Mouse (Mus musculus) heart, postnatal 0 days (tissue): ENCODE data around the gene Secisbp2. TPM values are rescaled to one million over a fixed set of nuclear protein-coding genes. Genes with fewer than 3 reads are reported as not detected.
A peak's percentile ranks its signal among the peaks of the same experiment; 100 is the strongest.

ENCODE experiments used
- ATAC-seq: fragments of 200-750 bp; cut with Nextera tagmentation; 2 replicates; pipeline ENCODE4 v1.8.0; 2017; ENCODE audit warnings: low read depth, moderate number of reproducible peaks, moderate library complexity; ENCODE audit not compliant: insufficient read depth
- DNase-seq: peaks from one replicate; pipeline ENCODE4 v3.0.0-alpha.2; 2016; ENCODE audit warnings: low spot score
- H3K27ac ChIP-seq: fragments of 300-500 bp; sonication (generic); 2 replicates; pipeline ENCODE4 v1.5.1; 2014; ENCODE audit warnings: low read depth, mild to moderate bottlenecking
- H3K27me3 ChIP-seq: fragments of 300-500 bp; sonication (generic); 2 replicates; pipeline ENCODE4 v1.6.1; 2014; ENCODE audit warnings: low read length, mixed read lengths; ENCODE audit not compliant: control insufficient read depth, insufficient read depth
- H3K36me3 ChIP-seq: fragments of 300-500 bp; sonication (generic); replicated peaks from 2 replicates; pipeline ENCODE4 v1.6.1; 2014; ENCODE audit warnings: low read length, mixed read lengths; ENCODE audit not compliant: control insufficient read depth, insufficient read depth
- H3K4me1 ChIP-seq: fragments of 300-500 bp; sonication (generic); 2 replicates; pipeline ENCODE4 v1.6.1; 2014; ENCODE audit warnings: antibody characterized with exemption; ENCODE audit not compliant: control insufficient read depth, insufficient read depth
- H3K4me2 ChIP-seq: fragments of 300-500 bp; sonication (generic); 2 replicates; pipeline ENCODE4 v1.6.1; 2014; ENCODE audit warnings: low read depth, mild to moderate bottlenecking, low read length, moderate library complexity
- H3K4me3 ChIP-seq: fragments of 300-500 bp; sonication (generic); 2 replicates; pipeline ENCODE4 v1.5.1; 2014; ENCODE audit warnings: low read depth, low read length
- H3K9ac ChIP-seq: fragments of 300-500 bp; sonication (generic); replicated peaks from 2 replicates; pipeline ENCODE4 v1.6.1; 2014; ENCODE audit warnings: low read depth, low read length, mixed read lengths
- H3K9me3 ChIP-seq: fragments of 300-500 bp; sonication (generic); replicated peaks from 2 replicates; pipeline ENCODE4 v1.6.1; 2016; ENCODE audit warnings: low read length; ENCODE audit not compliant: control insufficient read depth
- CTCF ChIP-seq: IDR thresholded peaks from 2 replicates; pipeline ENCODE4 v1.5.1; 2016; ENCODE audit warnings: antibody characterized with exemption, control low read depth, low read depth
- EP300 ChIP-seq: IDR thresholded peaks from 2 replicates; pipeline ENCODE4 v1.6.1; 2016; ENCODE audit warnings: antibody characterized with exemption, low read depth
- WGBS: fragments of 180-500 bp; shearing (Covaris S2); extraction: QIAGEN DNeasy Blood & Tissue Kit; methylation state at CpG from one replicate; pipeline ENCODE4 v1.1.7; 2014; 5-methylcytosine and 5-hydroxymethylcytosine counted together
- polyA plus RNA-seq: library from polyadenylated mRNA; unstranded; fragments of >200 nt; fragmentation: Nextera tagmentation; extraction: Ambion mirVana; gene quantifications from 2 replicates; pipeline ENCODE4 v1.2.1, GENCODE M21; 2015
- total RNA-seq: library from RNA; depleted of rRNA; stranded (reverse); fragments of >200 nt; gene quantifications from 2 replicates; pipeline ENCODE4 v1.2.3, GENCODE M21; 2014; ENCODE audit warnings: low replicate concordance

Gene Secisbp2
- total and polyA plus RNA-seq, 2 experiments from 2014 or later, result 27.7 to 29.8 TPM

- Histone ChIP-seq H3K4me1 (0 out of 2 replicates have a peak, but pooled peaks cover 4% of the 10 kb centered on the region), H3K9ac (no peak overlapping the region), H3K27me3 (no peaks in the 10 kb centered on the region), H3K4me3 (no peak overlapping the region), H3K27ac (no peak overlapping the region), H3K9me3 (no peaks in the 10 kb centered on the region), H3K36me3 (peaks cover 71% of the 10 kb centered on the region), H3K4me2 (no peak overlapping the region)
- TF ChIP-seq CTCF (no peak), EP300 (no peak)
- ATAC-seq (no peak), DNase-seq (no peak)
- WGBS, result 90% methylated on average over 5 of the region's 5 CpGs
Measured at GRCm38 (mm10) chr13:51686966-51687365, 35.5 kb downstream of the Secisbp2 start.

- Histone ChIP-seq H3K4me3 (no peak overlapping the region), H3K4me2 (no peak overlapping the region), H3K27ac (no peak overlapping the region), H3K4me1 (0 out of 2 replicates have a peak, but pooled peaks cover 4% of the 10 kb centered on the region), H3K9me3 (no peaks in the 10 kb centered on the region), H3K36me3 (peaks cover 53% of the 10 kb centered on the region), H3K27me3 (no peaks in the 10 kb centered on the region), H3K9ac (no peak overlapping the region)
- DNase-seq (no peak), ATAC-seq (no peak)
- TF ChIP-seq EP300 (no peak), CTCF (no peak)
- WGBS, result 30% methylated on average over 3 of the region's 3 CpGs
Measured at GRCm38 (mm10) chr13:51688688-51689087, 37.2 kb downstream of the Secisbp2 start.

DNA sequence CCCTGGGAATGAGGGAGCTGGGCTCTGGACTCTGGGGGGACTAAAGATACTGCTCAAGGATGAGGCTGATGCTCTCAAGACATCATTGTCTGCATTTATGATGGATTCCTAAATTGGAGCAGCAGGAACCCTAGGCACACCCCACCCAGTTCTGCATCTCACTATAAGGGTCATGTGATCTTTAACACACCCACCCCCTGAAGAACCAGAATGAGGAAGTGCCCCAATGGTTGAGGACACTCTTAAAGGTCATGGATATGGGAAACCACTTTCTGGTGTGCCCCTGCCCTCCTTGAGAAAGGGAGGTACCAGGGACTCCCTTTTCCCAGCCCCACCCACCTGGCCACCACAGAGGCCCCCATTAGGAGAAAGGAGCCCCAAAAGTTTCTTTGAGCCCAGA, 45.0 kb downstream of the Secisbp2 start:
- 0 out of 2 replicates have a peak, but pooled peaks cover 4% of the 10 kb centered on the region for H3K36me3 ChIP-seq
- ATAC-seq (no peak), DNase-seq (no peak)
- H3K9ac ChIP-seq, result no peak overlapping the region
- H3K9me3 ChIP-seq, result no peaks in the 10 kb centered on the region
- H3K27ac ChIP-seq, result no peak overlapping the region
- H3K27me3 ChIP-seq, result no peaks in the 10 kb centered on the region
- H3K4me3 ChIP-seq, result no peak overlapping the region
- H3K4me2 ChIP-seq, result no peak overlapping the region
- TF ChIP-seq CTCF (no peak), EP300 (no peak)
- H3K4me1 ChIP-seq, result peaks cover 13% of the 10 kb centered on the region

DNA sequence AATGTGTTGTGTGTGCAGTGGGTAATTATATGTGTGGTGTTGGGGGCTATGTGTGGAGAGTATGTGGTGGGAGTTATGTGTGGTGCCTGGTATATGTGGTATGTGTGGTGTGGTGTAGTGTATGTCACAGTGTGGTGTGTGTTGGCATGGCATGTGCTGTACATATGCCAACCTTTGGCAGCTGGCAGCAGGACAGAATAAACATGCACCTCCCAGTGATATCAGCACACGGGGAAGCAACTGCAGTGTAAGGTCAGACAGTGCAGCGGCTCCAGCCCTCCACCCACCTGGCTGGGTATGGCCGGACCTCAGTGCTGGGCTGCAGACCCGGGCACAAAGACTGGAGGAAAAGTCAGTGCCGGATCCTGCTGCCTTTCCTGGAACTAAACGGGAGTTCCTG, 46.0 kb downstream of the Secisbp2 start:
- H3K4me1 ChIP-seq, result peaks cover 13% of the 10 kb centered on the region
- TF ChIP-seq CTCF (no peak), EP300 (no peak)
- ATAC-seq, result 0 out of 2 replicates have a peak, but pooled peaks have one; percentile 63
- no peaks in the 10 kb centered on the region for H3K27me3 ChIP-seq
- H3K9ac ChIP-seq, result no peak overlapping the region
- peak overlapping the region; percentile 58; the same call in 1 of the 2 replicates for H3K27ac ChIP-seq
- WGBS, result 38% methylated on average over 6 of the region's 6 CpGs
- DNase-seq, result no peak
- H3K9me3 ChIP-seq, result no peaks in the 10 kb centered on the region
- H3K4me2 ChIP-seq, result no peak overlapping the region
- 0 out of 2 replicates have a peak, but pooled peaks cover 8% of the 10 kb centered on the region for H3K36me3 ChIP-seq
- H3K4me3 ChIP-seq, result no peak overlapping the region

DNA sequence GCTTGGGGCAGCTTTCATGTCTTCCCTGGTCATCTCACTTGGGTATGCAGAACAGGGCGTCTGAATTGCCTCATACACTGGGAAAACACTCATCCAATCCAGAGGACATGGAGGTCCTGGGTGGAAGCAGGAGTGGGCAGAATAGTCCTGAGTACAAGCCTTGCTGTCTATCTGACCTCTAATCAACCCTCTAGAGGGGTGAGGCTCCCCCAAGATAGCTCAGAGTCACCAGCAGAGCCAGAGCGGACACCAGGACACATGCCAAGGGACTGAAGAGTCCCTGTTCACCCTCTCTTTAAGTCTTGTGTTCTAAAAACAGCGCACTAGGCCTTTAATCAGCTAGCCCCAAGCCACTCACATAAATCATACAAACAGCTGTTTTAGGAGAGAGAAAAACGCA, 46.4 kb downstream of the Secisbp2 start:
- Histone ChIP-seq H3K27me3 (no peaks in the 10 kb centered on the region), H3K9ac (no peak overlapping the region), H3K4me3 (no peak overlapping the region), H3K4me2 (no peak overlapping the region), H3K27ac (peak overlapping the region; percentile 58; the same call in 1 of the 2 replicates), H3K9me3 (no peaks in the 10 kb centered on the region), H3K4me1 (peaks cover 13% of the 10 kb centered on the region), H3K36me3 (0 out of 2 replicates have a peak, but pooled peaks cover 12% of the 10 kb centered on the region)
- no peak for TF ChIP-seq CTCF
- no peak for TF ChIP-seq EP300
- ATAC-seq, result 0 out of 2 replicates have a peak, but pooled peaks have one; percentile 27
- no peak for DNase-seq
- WGBS, result 38% methylated on average over 4 of the region's 4 CpGs

GRCm38 (mm10) chr13:51698318-51698717, 46.8 kb downstream of the Secisbp2 start:
- H3K27me3 ChIP-seq, result no peaks in the 10 kb centered on the region
- ATAC-seq (no peak), DNase-seq (no peak)
- no peaks in the 10 kb centered on the region for H3K9me3 ChIP-seq
- H3K4me1 ChIP-seq, result peaks cover 13% of the 10 kb centered on the region
- no peak for TF ChIP-seq EP300
- TF ChIP-seq CTCF, result no peak
- no peak overlapping the region for H3K9ac ChIP-seq
- H3K36me3 ChIP-seq, result 0 out of 2 replicates have a peak, but pooled peaks cover 16% of the 10 kb centered on the region
- H3K4me2 ChIP-seq, result no peak overlapping the region
- WGBS, result 40% methylated on average over 3 of the region's 3 CpGs
- H3K27ac ChIP-seq, result peak overlapping the region; percentile 58; the same call in 1 of the 2 replicates
- no peak overlapping the region for H3K4me3 ChIP-seq
